Mouse (Mus musculus): ENCODE data around the gene Wdr54. TPM values are rescaled to one million over a fixed set of nuclear protein-coding genes. Genes with fewer than 3 reads are reported as not detected.

The Wdr54 gene
- polyA plus RNA-seq, 1 experiment from 2014 or later: 25.7 TPM

GRCm38 (mm10) chr6:83137576-83137950, 18.6 kb downstream of the Wdr54 start:
- Histone ChIP-seq H3K36me3 (ENCODE audit: control insufficient read depth, insufficient read depth, low read length) (no peaks in the 10 kb centered on the region), H3K27ac (ENCODE audit: low read depth, low read length) (peak overlapping the region; percentile 85), H3K9me3 (ENCODE audit: control insufficient read depth, low read length) (no peaks in the 10 kb centered on the region), H3K4me2 (ENCODE audit: low read depth, low read length) (peak overlapping the region; percentile 50), H3K4me3 (ENCODE audit: low read depth, low read length) (peak overlapping the region; percentile 29), H3K27me3 (ENCODE audit: control insufficient read depth, insufficient read depth, low read length) (no peaks in the 10 kb centered on the region), H3K9ac (replicated peaks; ENCODE audit: low read depth, low read length) (peak overlapping the region; percentile 58), H3K4me1 (ENCODE audit: control insufficient read depth, insufficient read depth, low read length) (peaks cover 14% of the 10 kb centered on the region)
- peak; percentile 54 for ATAC-seq (ENCODE audit: low read depth)
- WGBS: 4% methylated on average over 12 of the region's 12 CpGs

- Histone ChIP-seq H3K27ac (ENCODE audit: low read depth, low read length) (peak overlapping the region; percentile 85), H3K9me3 (ENCODE audit: control insufficient read depth, low read length) (no peaks in the 10 kb centered on the region), H3K9ac (replicated peaks; ENCODE audit: low read depth, low read length) (peak overlapping the region; percentile 58), H3K4me2 (ENCODE audit: low read depth, low read length) (peak overlapping the region; percentile 50), H3K27me3 (ENCODE audit: control insufficient read depth, insufficient read depth, low read length) (no peaks in the 10 kb centered on the region), H3K4me3 (ENCODE audit: low read depth, low read length) (peak overlapping the region; percentile 29), H3K4me1 (ENCODE audit: control insufficient read depth, insufficient read depth, low read length) (peaks cover 8% of the 10 kb centered on the region), H3K36me3 (ENCODE audit: control insufficient read depth, insufficient read depth, low read length) (no peaks in the 10 kb centered on the region)
- WGBS: 1% methylated on average over 26 of the region's 26 CpGs
- ATAC-seq (ENCODE audit: low read depth): peak; percentile 74
These were observed 19.2 kb downstream of the Wdr54 start for GRCm38 (mm10) chr6:83136881-83137575.

- Histone ChIP-seq H3K9ac (replicated peaks; ENCODE audit: low read depth, low read length) (peak overlapping the region; percentile 58), H3K4me2 (ENCODE audit: low read depth, low read length) (peak overlapping the region; percentile 50), H3K27me3 (ENCODE audit: control insufficient read depth, insufficient read depth, low read length) (no peaks in the 10 kb centered on the region), H3K27ac (ENCODE audit: low read depth, low read length) (peak overlapping the region; percentile 85), H3K36me3 (ENCODE audit: control insufficient read depth, insufficient read depth, low read length) (no peaks in the 10 kb centered on the region), H3K4me3 (ENCODE audit: low read depth, low read length) (peak overlapping the region; percentile 29), H3K9me3 (ENCODE audit: control insufficient read depth, low read length) (no peaks in the 10 kb centered on the region), H3K4me1 (ENCODE audit: control insufficient read depth, insufficient read depth, low read length) (peaks cover 5% of the 10 kb centered on the region; the same call in 1 of the 2 replicates)
- ATAC-seq (ENCODE audit: low read depth): peak; percentile 2; the same call in 1 of the 2 replicates
- WGBS: 16% methylated on average over 5 of the region's 5 CpGs
These were observed 19.8 kb downstream of the Wdr54 start for GRCm38 (mm10) chr6:83136291-83136880.

- H3K4me2 ChIP-seq (ENCODE audit: low read depth, low read length): peak overlapping the region; percentile 50; the same call in 1 of the 2 replicates
- no peaks in the 10 kb centered on the region for H3K36me3 ChIP-seq (ENCODE audit: control insufficient read depth, insufficient read depth, low read length)
- 6% methylated on average over 37 of the region's 37 CpGs for WGBS
- H3K4me3 ChIP-seq (ENCODE audit: low read depth, low read length): peak overlapping the region; percentile 7; the same call in 1 of the 2 replicates
- no peaks in the 10 kb centered on the region for H3K27me3 ChIP-seq (ENCODE audit: control insufficient read depth, insufficient read depth, low read length)
- no peaks in the 10 kb centered on the region for H3K9me3 ChIP-seq (ENCODE audit: control insufficient read depth, low read length)
- ATAC-seq (ENCODE audit: low read depth): no peak
- no peak overlapping the region for H3K27ac ChIP-seq (ENCODE audit: low read depth, low read length)
- peak overlapping the region; percentile 21; the same call in 1 of the 2 replicates for H3K9ac ChIP-seq (replicated peaks; ENCODE audit: low read depth, low read length)
- peaks cover 5% of the 10 kb centered on the region; the same call in 1 of the 2 replicates for H3K4me1 ChIP-seq (ENCODE audit: control insufficient read depth, insufficient read depth, low read length)
These were observed 20.5 kb downstream of the Wdr54 start for GRCm38 (mm10) chr6:83135571-83136161.

GRCm38 (mm10) chr6:83134951-83135513, 21.2 kb downstream of the Wdr54 start, which contains the start of gene Rtkn:
Gene Rtkn, plus strand, starts transcription at chr6:83135463.
- no peaks in the 10 kb centered on the region for H3K9me3 ChIP-seq (ENCODE audit: control insufficient read depth, low read length)
- H3K4me3 ChIP-seq (ENCODE audit: low read depth, low read length): peak within 1 kb of the TSS; percentile 7; the same call in 1 of the 2 replicates
- no peak within 1 kb of the TSS for H3K27ac ChIP-seq (ENCODE audit: low read depth, low read length)
- H3K4me1 ChIP-seq (ENCODE audit: control insufficient read depth, insufficient read depth, low read length): peaks cover 5% of the 10 kb centered on the region; the same call in 1 of the 2 replicates
- no peaks in the 10 kb centered on the region for H3K27me3 ChIP-seq (ENCODE audit: control insufficient read depth, insufficient read depth, low read length)
- 69% methylated on average over 7 of the region's 7 CpGs for WGBS
- ATAC-seq (ENCODE audit: low read depth): no peak
- peak within 1 kb of the TSS; percentile 21; the same call in 1 of the 2 replicates for H3K9ac ChIP-seq (replicated peaks; ENCODE audit: low read depth, low read length)
- H3K4me2 ChIP-seq (ENCODE audit: low read depth, low read length): peak within 1 kb of the TSS; percentile 50; the same call in 1 of the 2 replicates
- H3K36me3 ChIP-seq (ENCODE audit: control insufficient read depth, insufficient read depth, low read length): no peaks in the 10 kb centered on the region

GRCm38 (mm10) chr6:83134226-83134625, 22.0 kb downstream of the Wdr54 start:
- no peak for ATAC-seq (ENCODE audit: low read depth)
- H3K27ac ChIP-seq (ENCODE audit: low read depth, low read length): no peak overlapping the region
- H3K4me1 ChIP-seq (ENCODE audit: control insufficient read depth, insufficient read depth, low read length): peaks cover 5% of the 10 kb centered on the region; the same call in 1 of the 2 replicates
- no peak overlapping the region for H3K4me2 ChIP-seq (ENCODE audit: low read depth, low read length)
- no peak overlapping the region for H3K4me3 ChIP-seq (ENCODE audit: low read depth, low read length)
- no peak overlapping the region for H3K9ac ChIP-seq (replicated peaks; ENCODE audit: low read depth, low read length)
- no peaks in the 10 kb centered on the region for H3K9me3 ChIP-seq (ENCODE audit: control insufficient read depth, low read length)
- no peaks in the 10 kb centered on the region for H3K27me3 ChIP-seq (ENCODE audit: control insufficient read depth, insufficient read depth, low read length)
- H3K36me3 ChIP-seq (ENCODE audit: control insufficient read depth, insufficient read depth, low read length): no peaks in the 10 kb centered on the region
- 77% methylated on average over 3 of the region's 3 CpGs for WGBS

- H3K4me1 ChIP-seq (ENCODE audit: control insufficient read depth, insufficient read depth, low read length): peaks cover 5% of the 10 kb centered on the region; the same call in 1 of the 2 replicates
- 85% methylated on average over 9 of the region's 9 CpGs for WGBS
- no peak overlapping the region for H3K27ac ChIP-seq (ENCODE audit: low read depth, low read length)
- no peak for ATAC-seq (ENCODE audit: low read depth)
- H3K9ac ChIP-seq (replicated peaks; ENCODE audit: low read depth, low read length): no peak overlapping the region
- H3K36me3 ChIP-seq (ENCODE audit: control insufficient read depth, insufficient read depth, low read length): no peaks in the 10 kb centered on the region
- no peaks in the 10 kb centered on the region for H3K9me3 ChIP-seq (ENCODE audit: control insufficient read depth, low read length)
- H3K4me3 ChIP-seq (ENCODE audit: low read depth, low read length): no peak overlapping the region
- no peaks in the 10 kb centered on the region for H3K27me3 ChIP-seq (ENCODE audit: control insufficient read depth, insufficient read depth, low read length)
- H3K4me2 ChIP-seq (ENCODE audit: low read depth, low read length): no peak overlapping the region
These were observed 23.8 kb downstream of the Wdr54 start for GRCm38 (mm10) chr6:83132176-83132919.

- no peaks in the 10 kb centered on the region for H3K36me3 ChIP-seq (ENCODE audit: control insufficient read depth, insufficient read depth, low read length)
- no peaks in the 10 kb centered on the region for H3K27me3 ChIP-seq (ENCODE audit: control insufficient read depth, insufficient read depth, low read length)
- H3K4me3 ChIP-seq (ENCODE audit: low read depth, low read length): no peak overlapping the region
- no peaks in the 10 kb centered on the region for H3K9me3 ChIP-seq (ENCODE audit: control insufficient read depth, low read length)
- WGBS: 83% methylated on average over 6 of the region's 6 CpGs
- no peak overlapping the region for H3K4me2 ChIP-seq (ENCODE audit: low read depth, low read length)
- no peak for ATAC-seq (ENCODE audit: low read depth)
- no peak overlapping the region for H3K27ac ChIP-seq (ENCODE audit: low read depth, low read length)
- H3K9ac ChIP-seq (replicated peaks; ENCODE audit: low read depth, low read length): no peak overlapping the region
- peaks cover 5% of the 10 kb centered on the region; the same call in 1 of the 2 replicates for H3K4me1 ChIP-seq (ENCODE audit: control insufficient read depth, insufficient read depth, low read length)
These were observed 24.6 kb downstream of the Wdr54 start for GRCm38 (mm10) chr6:83131469-83132034.
